Mouse (Mus musculus) gastrocnemius, postnatal 10 days (tissue): ENCODE measurements at regions not wholly inside any gene's neighbourhood (a gene's known extent, or its start where the extent isn't known, plus 50 kb on each side); places are given as distances from the start of the nearest gene placed in this dataset.

ENCODE experiments used
- DNase-seq: peaks from one replicate; pipeline ENCODE4 v3.0.0; 2021; ENCODE audit warnings: mixed read lengths

DNA sequence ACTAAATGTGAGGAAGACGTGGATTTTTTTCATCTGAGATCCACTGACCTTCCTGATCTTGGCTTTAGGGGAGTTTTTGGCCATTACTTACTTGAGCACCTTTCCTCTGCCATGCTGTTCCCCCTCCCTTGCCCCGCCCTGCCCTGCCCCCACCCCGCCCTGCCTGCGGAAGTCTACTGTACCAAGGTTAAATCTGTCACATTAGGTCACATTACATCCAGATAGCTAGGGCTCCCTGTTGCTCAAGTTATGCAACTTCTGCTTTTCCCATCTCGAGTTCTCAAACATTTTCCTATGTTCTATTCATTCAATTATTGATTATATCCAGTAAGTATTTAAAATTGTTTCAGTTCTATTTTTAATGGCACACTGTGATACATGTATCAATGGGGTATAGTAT, 144.7 kb upstream of the Cnot2 start:
- DNase-seq = no peak

DNA sequence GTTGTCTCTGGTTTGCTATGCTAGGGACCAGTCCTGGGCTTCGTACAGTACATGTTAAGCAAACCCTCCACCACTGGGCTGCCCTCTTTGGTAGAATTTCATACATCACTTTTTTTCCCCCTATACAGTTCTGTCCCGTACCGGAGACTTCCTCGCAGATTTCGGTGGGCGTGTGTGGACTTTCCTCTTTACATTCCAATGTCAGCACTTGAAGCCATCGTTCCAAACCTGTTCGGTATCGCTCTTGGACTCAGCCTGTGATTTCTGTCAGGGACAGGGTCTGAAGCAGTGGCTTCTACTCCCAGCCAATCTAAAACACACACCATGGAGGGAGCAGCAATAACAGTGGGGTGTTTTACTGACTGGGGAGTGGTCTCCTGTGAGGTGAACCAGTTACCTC, 140.7 kb upstream of the Cnot2 start:
- no peak for DNase-seq

DNA sequence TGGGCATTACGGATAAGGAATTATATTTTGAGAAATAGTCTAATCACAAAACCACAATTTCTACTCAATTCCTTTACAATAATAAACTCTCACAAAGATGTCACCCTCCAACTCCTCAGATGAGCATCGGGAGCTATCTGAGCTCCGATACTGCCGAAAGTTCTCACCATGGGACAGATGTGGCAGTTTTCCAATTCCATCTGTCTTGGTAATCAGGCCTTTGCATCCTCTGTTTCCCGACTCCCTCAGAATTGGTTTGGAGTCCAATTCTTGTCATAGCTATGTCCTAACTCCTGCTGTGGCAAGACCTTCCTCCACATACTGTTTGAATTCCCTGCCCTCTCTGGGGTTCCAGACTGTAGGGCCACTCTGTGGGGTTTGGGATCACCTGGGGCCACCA, 138.3 kb upstream of the Cnot2 start:
- no peak for DNase-seq

DNA sequence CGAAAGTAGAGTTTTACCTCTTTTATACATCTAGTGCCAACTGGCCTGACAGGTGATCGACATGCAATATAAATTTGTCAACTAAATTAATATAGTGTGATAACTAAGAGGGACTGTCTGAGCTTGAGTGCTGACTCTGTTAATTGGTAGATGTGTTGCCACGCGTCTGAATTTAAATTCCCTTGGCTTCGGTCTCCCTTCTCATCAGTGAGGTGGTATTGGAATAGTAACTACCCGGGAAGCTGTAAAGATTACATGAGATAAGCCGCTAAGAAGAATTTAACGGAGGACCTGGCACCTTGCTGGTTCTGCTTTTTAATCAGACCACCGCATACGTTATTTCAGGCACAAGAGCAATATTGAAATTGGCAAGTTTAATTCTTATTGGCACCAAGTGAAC, 136.7 kb upstream of the Cnot2 start:
- DNase-seq = no peak

DNA sequence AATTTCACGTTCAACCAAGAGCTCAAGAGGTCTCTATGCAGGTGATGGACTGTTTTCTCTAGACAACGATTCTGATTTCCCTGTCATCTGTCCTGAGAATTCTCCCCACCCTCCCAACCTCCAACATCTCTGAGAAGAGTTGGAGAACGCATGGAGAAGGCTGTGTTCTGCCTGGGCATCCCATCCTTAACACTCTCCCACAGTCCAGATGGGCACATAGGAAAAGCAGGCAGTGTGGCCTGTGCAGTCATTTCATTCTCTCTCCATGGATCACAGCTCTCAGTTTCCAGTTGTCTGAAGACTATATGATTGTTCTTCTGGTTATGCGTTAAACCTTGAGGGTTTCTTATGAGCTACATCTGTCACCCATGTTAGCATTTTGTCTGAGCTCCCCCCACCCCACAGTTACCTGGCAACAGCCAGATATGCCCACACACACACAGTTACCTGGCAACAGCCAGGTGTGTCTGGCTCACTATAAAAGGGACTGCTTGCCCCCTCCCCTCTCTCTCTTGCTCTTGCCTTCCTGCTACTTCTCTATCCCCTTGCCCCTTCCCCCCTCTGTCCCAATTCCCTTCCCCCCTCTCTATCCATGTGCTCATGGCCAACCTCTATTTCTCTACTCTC, 135.8 kb upstream of the Cnot2 start:
- no peak for DNase-seq

DNA sequence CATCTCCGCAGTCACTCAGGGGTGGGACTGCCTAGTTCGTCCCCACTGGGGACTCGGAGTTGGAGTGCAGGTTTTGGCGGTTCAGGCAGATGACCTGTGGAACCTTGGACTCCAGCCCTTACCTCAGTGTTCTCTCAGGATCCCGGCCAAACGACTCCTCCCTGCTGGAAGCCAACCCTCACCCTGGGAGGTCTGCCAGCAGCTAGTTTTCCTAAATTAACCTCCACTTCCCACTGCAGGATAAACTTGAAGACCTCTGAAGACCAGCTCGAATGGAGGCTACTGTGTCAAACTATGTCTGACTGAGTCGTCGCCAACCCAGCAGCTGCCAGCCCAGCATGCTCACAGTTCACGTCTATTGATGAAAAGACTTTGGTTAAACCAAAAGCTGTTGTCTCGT, 132.1 kb upstream of the Cnot2 start:
- DNase-seq = peak; percentile 72

DNA sequence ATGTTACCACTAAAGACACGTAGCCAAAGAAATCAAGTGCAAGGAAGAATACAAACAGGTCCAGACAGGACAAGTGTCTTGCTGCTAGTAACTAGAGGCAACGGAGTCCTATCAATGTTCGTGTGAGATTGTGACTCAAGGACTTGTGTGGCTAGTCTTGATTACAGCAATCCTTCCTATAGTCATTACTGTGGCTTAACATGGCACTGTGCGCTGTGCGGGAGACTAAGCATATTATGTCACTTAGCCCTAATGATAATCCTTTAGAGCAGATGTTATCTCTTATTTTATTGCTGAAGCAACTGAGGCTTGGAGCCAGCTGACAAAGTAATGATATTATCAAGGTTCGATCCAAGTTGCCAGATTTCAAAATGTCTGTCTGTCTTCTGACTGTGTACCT, 125.7 kb upstream of the Cnot2 start:
- DNase-seq = no peak

DNA sequence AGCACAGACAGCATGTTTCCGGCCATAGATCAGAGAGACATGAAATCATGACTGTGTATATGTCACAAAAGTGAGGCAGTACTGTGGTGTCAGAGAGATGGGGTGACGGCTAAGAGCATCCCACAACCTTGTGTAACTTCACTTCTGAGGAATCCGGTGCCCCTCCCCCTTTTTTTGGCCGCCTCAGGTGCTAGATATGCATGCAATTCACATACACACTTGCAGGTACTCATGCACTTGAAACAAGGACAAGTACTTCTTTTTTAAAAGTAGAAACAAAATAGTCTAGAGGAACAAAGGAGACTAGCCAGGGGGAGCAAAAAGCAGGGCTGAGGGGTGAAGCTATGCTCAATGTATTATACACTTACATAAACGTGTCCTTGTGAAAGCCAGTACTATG, 120.0 kb upstream of the Cnot2 start:
- no peak for DNase-seq

DNA sequence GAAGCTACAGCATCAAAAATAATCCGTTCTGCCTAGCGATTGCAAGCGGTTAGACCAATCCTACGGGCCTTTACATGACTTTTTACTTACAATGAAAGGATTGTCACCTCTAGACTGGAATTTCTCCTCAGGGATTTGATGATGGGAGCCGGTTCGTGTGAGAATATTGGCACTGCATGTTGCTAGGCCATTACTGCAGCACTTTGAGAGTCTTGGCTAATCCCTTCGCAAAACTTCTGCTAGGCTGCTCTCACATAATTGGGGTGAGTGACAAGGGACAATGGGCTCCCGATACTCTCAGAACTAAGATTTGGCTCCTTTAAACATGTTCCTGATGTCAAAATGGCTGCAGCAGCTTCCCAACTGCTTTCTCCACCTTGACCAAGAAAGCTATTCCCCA, 118.4 kb upstream of the Cnot2 start:
- no peak for DNase-seq

DNA sequence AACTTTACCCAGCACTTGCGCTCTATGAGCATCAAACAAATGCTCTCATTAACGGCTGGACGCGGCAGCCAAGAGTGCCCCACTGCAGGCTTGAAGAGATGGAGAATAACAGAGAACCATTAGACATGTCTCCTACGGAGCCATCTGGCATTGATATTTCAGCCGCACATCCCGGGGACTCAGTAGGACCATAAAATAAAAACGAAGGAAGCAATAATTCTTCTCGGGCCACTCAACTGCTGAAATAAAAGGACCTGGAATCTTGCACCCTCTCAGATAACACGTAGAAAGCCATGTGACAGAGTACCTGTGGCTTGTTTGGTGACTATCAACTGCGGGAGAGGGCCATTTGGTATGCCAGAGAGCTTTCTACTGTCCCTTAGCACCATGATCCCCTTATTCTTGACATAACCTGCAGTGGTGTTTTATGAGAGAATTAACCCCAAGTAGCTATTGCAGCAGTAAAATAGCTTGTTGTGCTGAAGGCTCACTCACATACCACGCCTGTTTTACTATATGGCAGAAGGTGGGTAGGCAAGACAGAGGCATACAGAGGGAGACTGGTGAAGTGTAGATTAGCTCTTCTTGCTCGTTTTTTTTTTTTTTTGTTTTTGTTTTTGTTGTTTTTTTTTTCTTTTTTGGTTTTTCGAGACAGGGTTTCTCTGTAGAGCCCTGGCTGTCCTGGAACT, 116.5 kb upstream of the Cnot2 start:
- no peak for DNase-seq

DNA sequence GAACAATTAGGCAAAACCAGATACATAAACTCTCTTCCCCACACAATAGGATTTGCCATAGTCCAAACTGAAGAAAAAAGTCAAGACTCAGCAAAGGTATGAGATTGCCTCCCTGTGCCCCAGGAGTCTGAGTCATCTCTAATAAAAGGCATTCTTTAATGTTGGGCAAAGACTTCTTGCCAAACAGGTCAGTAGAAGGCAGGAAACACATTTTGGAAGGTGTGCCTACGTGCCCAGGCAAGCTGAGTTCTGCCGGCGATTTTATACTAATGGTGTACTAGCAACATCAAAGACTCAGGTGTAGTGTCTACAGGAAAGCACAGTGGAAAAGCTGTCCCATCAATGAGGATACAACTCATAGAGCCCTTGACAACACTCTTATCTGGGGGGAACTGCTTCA, 112.5 kb upstream of the Cnot2 start:
- DNase-seq = no peak

DNA sequence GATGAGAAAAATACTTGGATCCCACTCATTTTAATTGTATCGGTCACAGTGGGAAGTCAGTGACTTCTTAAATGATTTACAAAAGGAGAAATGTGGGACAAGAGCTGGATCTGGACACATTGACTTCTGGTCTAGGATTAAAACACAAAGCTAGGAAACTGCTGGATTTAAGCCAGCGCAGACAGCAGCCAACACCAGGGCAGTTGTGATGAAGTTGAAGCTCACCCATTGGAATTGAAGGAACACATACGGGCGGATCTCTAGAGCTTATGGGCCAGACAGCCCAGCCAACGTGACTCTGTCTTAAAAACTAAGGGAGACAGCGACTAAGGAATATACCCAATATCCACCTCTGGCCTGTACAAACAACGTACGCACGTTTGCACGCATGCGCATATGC, 105.4 kb upstream of the Cnot2 start:
- no peak for DNase-seq

DNA sequence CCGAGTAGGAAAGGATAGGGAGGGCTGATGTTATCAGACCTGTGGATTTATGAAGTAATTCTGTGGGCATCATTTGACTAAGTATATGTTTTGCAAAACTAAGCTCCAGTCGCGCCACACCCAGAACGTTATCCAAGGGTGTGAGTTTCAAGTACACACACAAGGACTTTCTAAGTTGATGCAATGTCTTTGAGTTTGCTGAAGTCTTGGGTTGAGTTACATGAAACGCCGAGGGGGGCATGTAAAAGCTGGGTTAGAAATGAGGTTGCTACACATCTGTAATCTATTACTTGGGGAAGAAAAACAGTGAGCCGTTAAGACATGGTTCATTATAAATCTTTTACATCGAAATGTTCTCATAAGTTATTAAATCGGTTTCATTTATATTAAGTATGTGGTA, 102.1 kb upstream of the Cnot2 start:
- DNase-seq = no peak

DNA sequence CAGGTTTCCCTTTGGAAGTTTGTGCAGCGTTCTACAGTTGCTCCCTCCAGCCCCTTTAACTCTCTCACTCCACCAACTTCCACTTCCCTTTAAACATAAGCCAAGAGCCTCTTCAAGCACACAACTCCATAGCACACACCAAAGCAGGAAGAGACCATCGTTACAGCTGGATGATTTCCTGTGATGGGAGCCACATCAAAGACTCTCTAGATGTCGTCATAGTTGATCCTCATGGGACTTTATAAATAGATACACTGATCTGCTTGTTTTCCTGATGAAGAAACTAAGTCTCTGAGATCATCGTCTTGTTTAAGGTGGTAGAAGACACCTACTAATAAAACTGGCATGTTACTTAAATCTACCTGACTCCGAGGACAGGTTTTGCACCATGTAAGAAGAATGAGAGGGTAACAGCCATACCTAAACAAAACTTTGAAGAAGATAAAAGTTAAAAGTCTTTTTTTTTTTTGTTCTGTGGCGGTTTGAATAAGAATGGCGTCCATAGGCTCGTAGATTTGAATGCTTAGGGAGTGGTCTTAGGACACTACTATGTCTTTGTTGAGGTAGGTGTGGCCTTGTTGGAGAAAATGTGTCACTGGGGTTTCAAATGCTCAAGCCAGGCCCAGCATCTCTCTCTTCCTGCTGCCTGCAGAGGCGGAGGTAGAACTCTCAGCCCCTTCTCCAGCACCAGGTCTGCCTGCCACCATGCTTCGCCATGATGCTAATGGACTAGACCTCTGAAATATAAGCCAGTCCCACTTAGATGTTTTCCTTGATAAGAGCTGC, 97.8 kb upstream of the Cnot2 start:
- DNase-seq = no peak

DNA sequence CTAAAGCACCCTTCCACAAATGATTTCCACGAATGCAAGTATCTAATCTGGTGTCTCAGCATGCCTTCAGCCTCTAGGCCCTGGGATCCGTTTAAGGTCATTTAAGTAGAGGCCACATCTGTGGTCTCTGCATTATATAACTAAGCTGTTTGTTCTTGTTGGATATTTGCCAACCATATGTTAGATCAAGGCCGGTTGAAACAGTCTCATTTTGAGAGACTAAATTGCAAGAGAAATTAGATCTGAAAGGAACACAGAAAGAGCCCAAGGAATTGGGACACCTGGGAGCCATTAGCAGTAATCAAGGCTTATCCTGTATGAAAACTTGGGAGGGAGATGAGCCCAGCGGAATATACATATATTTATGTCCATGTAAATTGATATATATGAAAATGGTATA, 96.6 kb upstream of the Cnot2 start:
- DNase-seq = no peak

DNA sequence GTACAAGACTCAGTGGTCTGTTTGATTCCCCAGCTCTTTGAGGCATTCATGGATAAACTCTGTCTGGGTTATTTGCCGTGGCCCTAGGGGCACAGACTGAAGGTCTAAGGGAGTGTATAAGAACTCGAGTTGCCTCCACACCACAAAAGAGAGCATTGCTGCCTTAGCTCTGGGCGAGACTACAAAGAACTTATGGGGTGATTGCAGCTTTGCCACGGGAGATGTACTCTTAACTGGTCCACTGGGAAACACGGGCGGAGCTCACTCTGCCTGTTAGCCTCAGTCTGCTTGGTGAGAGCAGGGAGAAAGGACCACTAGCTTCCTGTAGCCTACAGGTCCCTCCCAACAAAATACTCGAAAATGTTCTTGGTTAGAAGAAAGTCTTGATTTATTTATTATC, 93.9 kb upstream of the Cnot2 start:
- DNase-seq = no peak

DNA sequence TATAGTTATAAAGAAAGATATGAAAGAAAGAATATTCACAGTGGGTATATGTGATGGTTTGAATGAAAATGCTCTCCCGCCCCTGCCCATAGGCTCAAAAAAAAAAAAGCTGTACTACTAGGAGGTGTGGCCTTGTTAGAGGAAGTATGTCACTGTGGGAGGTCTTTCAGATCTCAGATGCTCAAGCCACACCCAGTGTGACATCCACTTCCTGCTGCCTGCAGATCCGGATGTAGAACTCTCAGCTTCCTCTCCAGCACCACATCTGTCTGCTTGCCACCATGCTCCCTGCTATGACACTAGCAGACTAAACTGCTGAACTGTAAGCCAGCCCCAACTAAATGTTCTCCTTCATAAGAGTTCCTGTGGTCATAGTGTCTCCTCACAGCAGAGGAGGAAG, 93.0 kb upstream of the Cnot2 start:
- no peak for DNase-seq

DNA sequence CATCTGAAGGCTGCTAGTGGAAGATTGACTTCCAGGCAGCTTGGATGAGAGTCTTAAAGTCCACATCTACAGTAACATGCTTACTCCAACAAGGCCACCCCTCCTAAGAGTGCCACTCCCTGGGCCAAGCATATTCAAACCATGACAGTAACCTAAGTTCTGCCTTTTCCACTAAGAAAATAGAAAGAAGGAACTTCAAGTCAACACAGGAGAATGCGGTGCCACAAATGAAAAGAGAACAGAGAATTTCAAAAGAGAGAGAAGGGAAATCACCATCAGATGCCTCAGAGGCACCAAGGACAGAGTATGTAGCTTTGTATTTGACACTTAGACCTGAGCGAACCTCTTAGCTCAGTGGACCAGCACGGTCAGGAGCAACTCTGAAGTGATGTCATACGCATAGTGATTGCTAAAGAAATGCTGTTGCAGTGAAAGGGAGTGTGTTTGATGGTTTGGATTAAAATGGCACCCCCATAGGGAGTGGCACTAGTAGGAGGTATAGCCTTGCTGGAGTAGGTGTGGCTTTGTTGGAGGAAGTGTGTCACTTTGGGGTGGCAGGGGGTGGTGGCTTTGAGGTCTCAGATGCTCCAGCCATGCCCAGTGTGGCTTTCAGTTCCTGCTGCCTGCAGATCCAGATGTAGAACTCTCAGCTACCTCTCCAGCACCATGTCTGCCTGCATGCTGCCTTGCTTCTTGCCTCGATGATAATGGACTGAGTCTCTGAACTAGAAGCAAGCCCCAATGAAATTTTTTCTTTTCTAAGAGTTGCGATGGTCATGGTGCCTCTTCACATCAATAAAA, 77.1 kb upstream of the Cnot2 start:
- no peak for DNase-seq

DNA sequence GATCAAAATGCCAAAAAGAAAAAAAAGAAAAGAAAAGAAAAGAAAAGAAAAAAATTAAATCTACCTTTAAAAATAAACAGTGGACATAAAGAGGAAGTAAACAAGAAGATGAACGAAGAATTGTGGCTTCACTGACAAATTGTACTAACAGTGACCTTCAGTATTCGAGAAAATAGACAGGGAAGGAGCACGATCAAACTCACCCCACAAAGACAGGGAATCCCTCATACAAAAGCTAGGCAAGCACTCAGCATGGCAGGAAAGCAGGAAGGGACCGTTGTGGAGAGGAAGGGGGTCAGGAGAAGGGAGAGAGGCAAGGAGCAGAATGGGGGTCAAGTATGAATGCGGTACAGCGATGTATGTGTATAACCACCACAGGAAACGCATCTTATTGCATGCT, 74.6 kb upstream of the Cnot2 start:
- no peak for DNase-seq

DNA sequence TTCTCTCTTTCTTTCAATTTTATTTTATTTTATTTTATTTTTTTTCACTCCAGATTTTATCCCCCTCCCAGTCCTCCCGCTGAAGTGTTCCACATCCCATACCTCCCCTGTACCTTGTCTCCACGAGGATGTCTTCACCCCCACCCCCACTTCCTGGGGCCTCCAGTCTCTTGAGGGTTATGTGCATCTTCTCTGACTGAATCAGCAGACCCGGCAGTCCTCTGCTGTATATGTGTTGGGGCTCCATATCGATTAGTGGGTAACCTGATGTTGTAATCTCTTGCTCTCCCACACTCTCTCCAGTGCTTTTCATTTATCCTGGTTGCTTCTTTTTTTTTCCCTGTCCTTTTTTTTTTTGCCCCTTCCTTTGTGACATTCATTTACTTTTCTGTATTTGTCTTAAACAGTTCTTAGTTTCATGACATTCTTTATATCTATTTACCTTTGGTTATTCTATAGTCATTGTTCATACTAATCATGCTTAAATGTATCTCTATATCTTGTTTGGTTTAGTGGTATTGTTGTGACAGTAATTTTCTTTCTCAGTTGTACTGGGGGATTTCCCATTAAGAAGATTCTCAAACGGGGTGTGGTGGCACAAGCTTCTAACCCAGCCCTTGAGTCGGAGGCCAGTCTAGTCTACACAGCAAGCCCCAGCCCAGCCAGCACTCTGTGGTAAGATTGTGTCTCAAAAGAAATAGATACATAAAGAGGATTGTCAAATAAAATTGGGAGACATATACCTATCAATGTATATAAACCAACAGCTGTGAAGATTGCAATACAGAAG, 73.9 kb upstream of the Cnot2 start:
- DNase-seq = no peak

DNA sequence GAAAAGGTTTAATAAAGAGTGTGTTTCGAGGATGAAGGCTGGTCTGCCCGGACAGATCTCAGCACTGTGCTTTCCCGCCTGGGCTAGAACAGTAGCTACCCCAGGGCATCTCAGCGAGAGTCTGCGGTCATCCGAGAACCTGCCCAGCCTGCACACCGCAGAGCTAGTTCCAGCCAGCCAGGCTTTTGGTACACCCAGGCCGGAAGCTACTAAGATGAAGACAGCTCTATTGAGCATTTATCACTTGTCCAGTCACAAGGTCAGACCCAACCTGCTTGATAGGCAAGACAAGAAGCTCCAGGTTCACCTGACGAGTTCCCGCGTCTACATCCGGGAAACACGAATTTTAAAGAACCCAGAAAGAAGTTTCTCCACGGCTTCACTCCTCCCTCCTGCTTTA, 72.8 kb upstream of the Cnot2 start:
- DNase-seq = no peak

DNA sequence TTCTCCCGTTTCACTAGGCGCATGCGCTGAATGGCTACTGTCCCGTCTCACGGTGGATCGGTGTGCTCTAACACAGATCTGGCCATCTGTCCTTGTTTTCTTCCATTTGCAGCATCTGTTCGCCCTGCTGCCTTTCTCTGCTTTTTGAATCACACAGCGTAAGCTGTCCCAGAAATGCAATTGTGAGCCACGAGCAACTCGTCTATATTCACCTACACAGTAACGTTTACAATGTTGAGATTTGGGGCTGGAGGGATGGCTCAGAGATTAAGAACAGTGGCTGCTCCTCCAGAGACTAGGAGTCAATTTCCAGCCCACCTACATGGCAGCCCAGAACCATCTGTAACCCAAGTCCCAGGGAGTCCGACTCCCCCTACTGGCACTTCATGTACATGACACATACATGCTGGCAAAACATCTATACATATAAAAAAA, 72.2 kb upstream of the Cnot2 start:
- DNase-seq = no peak
